Mouse (Mus musculus): Measurements from ENCODE around the gene Olfr1364. TPM values are rescaled to one million over a fixed set of nuclear protein-coding genes. Genes with fewer than 3 reads are reported as not detected.

Olfr1364 gene
- total and polyA plus RNA-seq, 3 experiments, result not detected

DNA sequence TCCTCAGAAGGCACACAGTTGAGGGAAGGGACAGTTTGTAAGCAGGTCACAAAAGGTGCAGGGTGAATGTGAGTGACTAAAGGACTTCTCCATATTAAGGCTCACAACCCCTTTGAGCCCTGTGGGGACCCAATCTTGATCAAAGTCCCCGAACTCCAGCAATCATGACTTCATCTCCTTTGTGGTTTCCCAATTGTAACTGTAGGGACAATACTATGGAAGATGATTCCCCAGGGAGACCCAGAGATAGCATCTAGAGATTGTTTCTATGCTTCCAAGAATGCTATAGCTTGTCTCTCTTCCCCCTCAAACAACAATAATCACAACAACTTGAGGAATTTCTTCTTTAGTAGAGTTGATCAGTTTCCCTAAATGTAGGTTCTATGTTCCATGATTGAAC lies 38.9 kb downstream of the Olfr1364 start, which contains the start of gene Olfr1366:
Gene Olfr1366 (minus strand): TSS at position 101 of the 400 bp plus-strand sequence.
- H3K9ac ChIP-seq (ENCODE audit: low read depth, low read length), result no peak within 1 kb of the TSS
- no peaks in the 10 kb centered on the region for H3K27me3 ChIP-seq (ENCODE audit: control insufficient read depth, insufficient read depth, low read length)
- no peak for TF ChIP-seq POLR2A (IDR thresholded peaks at IDR 0.05; ENCODE audit: insufficient read depth, low read depth, low read length)
- no peak for TF ChIP-seq EP300 (IDR thresholded peaks at IDR 0.05; ENCODE audit: insufficient read depth, low read depth, low read length)
- TF ChIP-seq CTCF (IDR thresholded peaks at IDR 0.05), result no peak
- no peak within 1 kb of the TSS for H3K4me3 ChIP-seq
- DNase-seq, result no peak
- H3K4me1 ChIP-seq (ENCODE audit: control insufficient read depth, insufficient read depth, low read length), result no peaks in the 10 kb centered on the region
- H3K79me2 ChIP-seq (replicated peaks; ENCODE audit: control insufficient read depth, insufficient read depth, low read length), result no peaks in the 10 kb centered on the region
- 47% methylated on average over 1 of the region's 1 CpGs for WGBS
- H3K36me3 ChIP-seq (ENCODE audit: control insufficient read depth, insufficient read depth, low read length), result no peaks in the 10 kb centered on the region
- intact Hi-C loops (cut with DNase I), result no loop called here
- no peak within 1 kb of the TSS for H3K27ac ChIP-seq

DNA sequence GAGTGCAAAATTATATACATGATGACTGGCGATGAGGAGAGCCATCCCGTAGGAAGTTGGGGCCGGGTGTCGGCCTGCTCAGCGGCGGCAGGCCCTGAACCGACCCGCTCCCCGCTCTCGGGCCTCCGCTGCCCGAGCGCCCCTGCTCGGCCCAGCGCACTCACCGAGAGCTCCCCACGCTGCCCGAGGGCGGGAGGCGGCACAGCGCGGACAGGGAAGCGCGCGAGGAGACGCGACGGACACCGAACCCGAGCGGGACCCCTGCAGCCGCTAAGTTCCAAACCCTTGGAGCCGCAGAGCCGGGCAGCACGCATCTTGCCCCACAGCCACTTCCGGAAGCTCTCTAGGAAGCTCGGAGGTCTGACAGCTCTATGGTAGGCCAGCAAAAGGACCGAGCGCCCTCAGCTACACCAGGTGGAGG lies 50.8 kb downstream of the Olfr1364 start, which contains the start of gene Zkscan8:
Gene Zkscan8 (minus strand): TSS at position 340 of the 421 bp plus-strand sequence.
- intact Hi-C loops (cut with DNase I), result loop anchor here (1.0 to 5.0 kb wide), 5 partner anchors 24 to 168 kb away; partner anchors contain the start of genes Gm10065, Zkscan3, Zkscan4 and Zscan12
- TF ChIP-seq POLR2A (IDR thresholded peaks at IDR 0.05; ENCODE audit: insufficient read depth, low read depth, low read length) (peak; percentile 47; the same call in 1 of the 2 replicates), EP300 (IDR thresholded peaks at IDR 0.05; ENCODE audit: insufficient read depth, low read depth, low read length) (no peak), CTCF (IDR thresholded peaks at IDR 0.05) (peak; percentile 28; the same call in 1 of the 2 replicates)

DNA sequence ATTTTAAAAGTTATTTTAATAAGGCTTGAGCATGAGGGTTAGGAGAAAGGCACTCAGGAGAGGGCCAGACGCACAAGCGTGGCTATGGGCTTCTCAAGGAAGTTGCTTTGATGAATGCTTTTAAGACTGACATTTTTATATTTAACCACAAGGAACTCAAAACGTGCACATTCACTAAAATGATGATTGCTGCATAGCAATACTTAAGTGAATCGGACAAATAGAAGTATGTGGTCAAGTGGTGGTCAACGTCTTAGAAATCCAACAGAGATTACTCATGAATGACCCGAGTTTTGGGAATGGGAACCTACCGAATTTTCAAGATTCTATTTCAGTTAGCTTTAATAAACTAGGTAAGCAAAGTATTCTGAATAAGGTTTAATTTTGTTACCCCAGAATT lies 51.4 kb downstream of the Olfr1364 start:
- no peak for TF ChIP-seq POLR2A (IDR thresholded peaks at IDR 0.05; ENCODE audit: insufficient read depth, low read depth, low read length)
- DNase-seq, result no peak
- Histone ChIP-seq H3K27me3 (ENCODE audit: control insufficient read depth, insufficient read depth, low read length) (no peaks in the 10 kb centered on the region), H3K36me3 (ENCODE audit: control insufficient read depth, insufficient read depth, low read length) (peaks cover 10% of the 10 kb centered on the region), H3K27ac (no peak overlapping the region), H3K4me3 (peak overlapping the region; percentile 77), H3K79me2 (replicated peaks; ENCODE audit: control insufficient read depth, insufficient read depth, low read length) (peaks cover 2% of the 10 kb centered on the region; the same call in 1 of the 2 replicates), H3K4me1 (ENCODE audit: control insufficient read depth, insufficient read depth, low read length) (peaks cover 2% of the 10 kb centered on the region), H3K9ac (ENCODE audit: low read depth, low read length) (no peak overlapping the region)
- WGBS, result 47% methylated on average over 7 of the region's 7 CpGs
- intact Hi-C loops (cut with DNase I), result loop anchor here (2.0 to 5.0 kb wide), 4 partner anchors 23 to 167 kb away; partner anchors contain the start of genes Gm10065, Zkscan4, Zscan12 and Zscan26

More for the DNA sequence above, 50.8 kb downstream of the Olfr1364 start, which contains the start of gene Zkscan8:
- peak within 1 kb of the TSS; percentile 100 for H3K9ac ChIP-seq (ENCODE audit: low read depth, low read length)
- peaks cover 2% of the 10 kb centered on the region for H3K4me1 ChIP-seq (ENCODE audit: control insufficient read depth, insufficient read depth, low read length)
- peak within 1 kb of the TSS; percentile 94 for H3K27ac ChIP-seq
- peaks cover 7% of the 10 kb centered on the region for H3K36me3 ChIP-seq (ENCODE audit: control insufficient read depth, insufficient read depth, low read length)
- under 1% methylated on average over 39 of the region's 39 CpGs for WGBS
- peak within 1 kb of the TSS; percentile 77 for H3K4me3 ChIP-seq
- H3K27me3 ChIP-seq (ENCODE audit: control insufficient read depth, insufficient read depth, low read length), result no peaks in the 10 kb centered on the region
- peak; percentile 92 to 94 for DNase-seq
- H3K79me2 ChIP-seq (replicated peaks; ENCODE audit: control insufficient read depth, insufficient read depth, low read length), result peaks cover 2% of the 10 kb centered on the region; the same call in 1 of the 2 replicates

Other genes starting within 250 kb of the Olfr1364 start
Only the 30 nearest of the 33 such genes appear.
- gene Zscan12, start 218.9 kb downstream of the Olfr1364 start, total RNA-seq (2021), result 1 to 10 TPM; 4.8 to 5.1 TPM
- gene Zscan12, start 218.9 kb downstream of the Olfr1364 start, polyA plus RNA-seq (2012; rRNA removed), result 1.3 and 2.5 TPM in 2 replicates
- gene Zkscan3, start 179.0 kb downstream of the Olfr1364 start, total RNA-seq (2021), result 10 to 100 TPM; 23.2 to 27.7 TPM
- gene Zkscan3, start 179.0 kb downstream of the Olfr1364 start, polyA plus RNA-seq (2012; rRNA removed), result 18.7 and 35.6 TPM in 2 replicates
- under 1 TPM; 0.41 to 0.50 TPM for gene Pgbd1, start 140.7 kb downstream of the Olfr1364 start, total RNA-seq (2021)
- 0.43 and 0.59 TPM in 2 replicates for gene Pgbd1, start 140.7 kb downstream of the Olfr1364 start, polyA plus RNA-seq (2012; rRNA removed)
- gene Zscan26, start 128.0 kb downstream of the Olfr1364 start, total RNA-seq (2021), result 10 to 100 TPM; 21.8 TPM
- gene Zscan26, start 128.0 kb downstream of the Olfr1364 start, polyA plus RNA-seq (2012; rRNA removed), result 14.8 and 25.6 TPM in 2 replicates
- gene Nkapl, start 113.2 kb downstream of the Olfr1364 start, total RNA-seq (2021), result under 1 TPM; 0.34 to 0.99 TPM
- 0.18 TPM in 1 of 2 replicates, not detected in the other for gene Nkapl, start 113.2 kb downstream of the Olfr1364 start, polyA plus RNA-seq (2012; rRNA removed)
- 1 to 10 TPM in 1 of 2 experiments, under 1 TPM in 1; 0.77 to 1.1 TPM for gene Zkscan4, start 102.9 kb downstream of the Olfr1364 start, total RNA-seq (2021)
- gene Zkscan4, start 102.9 kb downstream of the Olfr1364 start, polyA plus RNA-seq (2012; rRNA removed), result 0.47 and 0.94 TPM in 2 replicates
- not detected for gene Gm10065, start 102.3 kb downstream of the Olfr1364 start, total RNA-seq (2021)
- gene Gm10065, start 102.3 kb downstream of the Olfr1364 start, polyA plus RNA-seq (2012; rRNA removed), result not detected in 2 replicates
- 10 to 100 TPM; 25.4 to 27.3 TPM for gene AK157302, start 86.5 kb downstream of the Olfr1364 start, total RNA-seq (2021)
- gene AK157302, start 86.5 kb downstream of the Olfr1364 start, polyA plus RNA-seq (2012; rRNA removed), result 0.82 and 2.0 TPM in 2 replicates
- 100 to 1,000 TPM; 241 to 252 TPM for gene Gm11273, start 80.3 kb downstream of the Olfr1364 start, total RNA-seq (2021)
- 65.2 and 74.9 TPM in 2 replicates for gene Gm11273, start 80.3 kb downstream of the Olfr1364 start, polyA plus RNA-seq (2012; rRNA removed)
- 10 to 100 TPM in 1 of 2 experiments, 1 to 10 TPM in 1; 9.1 to 12.3 TPM for gene Zkscan8, start 50.6 kb downstream of the Olfr1364 start, total RNA-seq (2021)
- 2.8 and 6.3 TPM in 2 replicates for gene Zkscan8, start 50.6 kb downstream of the Olfr1364 start, polyA plus RNA-seq (2012; rRNA removed)
- gene Olfr1366, start 39.0 kb downstream of the Olfr1364 start, total RNA-seq (2021), result not detected
- not detected in 2 replicates for gene Olfr1366, start 39.0 kb downstream of the Olfr1364 start, polyA plus RNA-seq (2012; rRNA removed)
- gene Olfr1535, start 21.9 kb downstream of the Olfr1364 start, total RNA-seq (2021), result not detected
- gene Olfr1535, start 21.9 kb downstream of the Olfr1364 start, polyA plus RNA-seq (2012; rRNA removed), result not detected in 2 replicates
- not detected for gene Olfr1362, start 32.3 kb upstream of the Olfr1364 start, total RNA-seq (2021)
- gene Olfr1362, start 32.3 kb upstream of the Olfr1364 start, polyA plus RNA-seq (2012; rRNA removed), result not detected in 2 replicates
- not detected for gene Olfr11, start 60.8 kb upstream of the Olfr1364 start, total RNA-seq (2021)
- gene Olfr11, start 60.8 kb upstream of the Olfr1364 start, polyA plus RNA-seq (2012; rRNA removed), result not detected in 2 replicates
- gene Olfr1361, start 81.6 kb upstream of the Olfr1364 start, total RNA-seq (2021), result not detected
- gene Olfr1361, start 81.6 kb upstream of the Olfr1364 start, polyA plus RNA-seq (2012; rRNA removed), result not detected in 2 replicates
- not detected for gene Olfr1360, start 95.6 kb upstream of the Olfr1364 start, total RNA-seq (2021)
- gene Olfr1360, start 95.6 kb upstream of the Olfr1364 start, polyA plus RNA-seq (2012; rRNA removed), result not detected in 2 replicates
- not detected for gene Olfr1359, start 116.4 kb upstream of the Olfr1364 start, total RNA-seq (2021)
- not detected in 2 replicates for gene Olfr1359, start 116.4 kb upstream of the Olfr1364 start, polyA plus RNA-seq (2012; rRNA removed)
- gene Hist1h2bl, start 134.4 kb upstream of the Olfr1364 start, total RNA-seq (2021), result 10 to 100 TPM; 10.5 to 12.9 TPM
- gene Hist1h2bl, start 134.4 kb upstream of the Olfr1364 start, polyA plus RNA-seq (2012; rRNA removed), result not detected in 2 replicates
- gene Hist1h2ai, start 134.7 kb upstream of the Olfr1364 start, total RNA-seq (2021), result 1 to 10 TPM; 3.5 to 9.1 TPM
- gene Hist1h2ai, start 134.7 kb upstream of the Olfr1364 start, polyA plus RNA-seq (2012; rRNA removed), result 1.6 TPM in 1 of 2 replicates, not detected in the other
- 1 to 10 TPM; 5.5 to 9.1 TPM for gene Hist1h3h, start 135.9 kb upstream of the Olfr1364 start, total RNA-seq (2021)
- not detected in 2 replicates for gene Hist1h3h, start 135.9 kb upstream of the Olfr1364 start, polyA plus RNA-seq (2012; rRNA removed)
- gene Hist1h2bm, start 140.3 kb upstream of the Olfr1364 start, total RNA-seq (2021), result 1 to 10 TPM in 1 of 2 experiments, under 1 TPM in 1; 0.78 to 2.8 TPM
- gene Hist1h2bm, start 140.3 kb upstream of the Olfr1364 start, polyA plus RNA-seq (2012; rRNA removed), result 0.27 TPM in 1 of 2 replicates, not detected in the other
- gene Hist1h4j, start 153.3 kb upstream of the Olfr1364 start, total RNA-seq (2021), result 1 to 10 TPM; 1.8 to 3.2 TPM
- 0.73 TPM in 1 of 2 replicates, not detected in the other for gene Hist1h4j, start 153.3 kb upstream of the Olfr1364 start, polyA plus RNA-seq (2012; rRNA removed)
- 10 to 100 TPM; 24.6 to 31.5 TPM for gene Hist1h4k, start 168.7 kb upstream of the Olfr1364 start, total RNA-seq (2021)
- 4.9 TPM in 1 of 2 replicates, not detected in the other for gene Hist1h4k, start 168.7 kb upstream of the Olfr1364 start, polyA plus RNA-seq (2012; rRNA removed)
- gene Hist1h2ak, start 172.1 kb upstream of the Olfr1364 start, total RNA-seq (2021), result 1 to 10 TPM; 1.3 to 4.2 TPM
- gene Hist1h2ak, start 172.1 kb upstream of the Olfr1364 start, polyA plus RNA-seq (2012; rRNA removed), result 0.62 TPM in 1 of 2 replicates, not detected in the other
- gene Hist1h2bn, start 172.4 kb upstream of the Olfr1364 start, total RNA-seq (2021), result 1 to 10 TPM; 2.6 to 6.9 TPM
- 1.6 and 1.9 TPM in 2 replicates for gene Hist1h2bn, start 172.4 kb upstream of the Olfr1364 start, polyA plus RNA-seq (2012; rRNA removed)
- gene Hist1h1b, start 198.9 kb upstream of the Olfr1364 start, total RNA-seq (2021), result 1 to 10 TPM; 2.3 to 2.5 TPM
- gene Hist1h1b, start 198.9 kb upstream of the Olfr1364 start, polyA plus RNA-seq (2012; rRNA removed), result not detected in 2 replicates
- gene Hist1h3i, start 201.6 kb upstream of the Olfr1364 start, total RNA-seq (2021), result 10 to 100 TPM in 1 of 2 experiments, 1 to 10 TPM in 1; 9.1 to 13.1 TPM
- 1.1 and 1.7 TPM in 2 replicates for gene Hist1h3i, start 201.6 kb upstream of the Olfr1364 start, polyA plus RNA-seq (2012; rRNA removed)
- not detected for gene Hist1h2an, start 205.5 kb upstream of the Olfr1364 start, total RNA-seq (2021)
- not detected in 2 replicates for gene Hist1h2an, start 205.5 kb upstream of the Olfr1364 start, polyA plus RNA-seq (2012; rRNA removed)
- 1 to 10 TPM; 1.9 to 2.3 TPM for gene Hist1h2bp, start 205.7 kb upstream of the Olfr1364 start, total RNA-seq (2021)
- not detected in 2 replicates for gene Hist1h2bp, start 205.7 kb upstream of the Olfr1364 start, polyA plus RNA-seq (2012; rRNA removed)
- 10 to 100 TPM; 24.4 to 26.4 TPM for gene Hist1h2bq, start 228.4 kb upstream of the Olfr1364 start, total RNA-seq (2021)
- 3.5 and 12.7 TPM in 2 replicates for gene Hist1h2bq, start 228.4 kb upstream of the Olfr1364 start, polyA plus RNA-seq (2012; rRNA removed)